ENCODE assay signal across 8 mouse cellular contexts in genomic region chr5:32736770-32737169, GRCm38 (mm10). TPM values are rescaled to one million over a fixed set of nuclear protein-coding genes. Genes with fewer than 3 reads are reported as not detected.
DNase-seq lines count a peak whose midpoint lies in the region; ATAC-seq and TF ChIP-seq lines count a peak whose summit lies in the region.
"Not testable (repeated sequence)": the region's sequence is repeated elsewhere in the genome, so short reads cannot be mapped to it uniquely, and the experiment has no call there.

No protein-coding gene starts in this region.

- not testable (repeated sequence) for H3K27ac ChIP-seq in heart, embryonic 14.5 days (replicated peaks in 1 of 2; ENCODE audit: control insufficient read depth in 1 of 2, insufficient read depth in 1 of 2, low read depth in 2 of 2, low read length in 2 of 2); intestine, embryonic 14.5 days (ENCODE audit: low read depth); limb, embryonic 13.5 days; liver, embryonic 16.5 days (ENCODE audit: low read length); midbrain, embryonic 14.5 days (replicated peaks; ENCODE audit: low read depth, low read length)
- peak overlapping the region; percentile 96 for H3K27ac ChIP-seq in small intestine, adult 2 months (ENCODE audit: insufficient read depth, low read depth, low read length)

- 0 out of 2 replicates have a peak, but pooled peaks have one; percentile 10 for ATAC-seq in common myeloid progenitor, adult 5-6 weeks (replicated peaks; ENCODE audit: low read depth, poor library complexity, severe bottlenecking)
- ATAC-seq in erythroid progenitor cell, adult 5-6 weeks (replicated peaks; ENCODE audit: low FRiP score, poor library complexity, severe bottlenecking): peak; percentile 20
- peak; percentile 13; the same call in 1 of the 2 replicates for ATAC-seq in heart, embryonic 14.5 days (ENCODE audit: insufficient number of reproducible peaks, insufficient read depth, low FRiP score, low read depth)
- 0 out of 2 replicates have a peak, but pooled peaks have one; percentile 41 for ATAC-seq in intestine, embryonic 14.5 days (replicated peaks; ENCODE audit: low FRiP score, low TSS enrichment, low read depth)
- peak; percentile 52; the same call in 1 of the 2 replicates for ATAC-seq in limb, embryonic 13.5 days (ENCODE audit: low FRiP score, low read depth)
- peak; percentile 8; the same call in 1 of the 2 replicates for ATAC-seq in liver, embryonic 16.5 days (ENCODE audit: low read depth)
- ATAC-seq in midbrain, embryonic 14.5 days (ENCODE audit: low FRiP score, low TSS enrichment): peak; percentile 68; the same call in 1 of the 2 replicates

- H3K4me1 ChIP-seq in heart, embryonic 14.5 days (ENCODE audit: control insufficient read depth in 2 of 2, insufficient read depth in 2 of 2, low read length in 2 of 2); intestine, embryonic 14.5 days (replicated peaks; ENCODE audit: control insufficient read depth, insufficient read depth, low read length); limb, embryonic 13.5 days; liver, embryonic 16.5 days (ENCODE audit: control insufficient read depth, low read depth, low read length); midbrain, embryonic 14.5 days (ENCODE audit: control insufficient read depth, insufficient read depth, low read length): not testable (repeated sequence)
- peaks cover 51% of the 10 kb centered on the region for H3K4me1 ChIP-seq in small intestine, adult 2 months (ENCODE audit: control insufficient read depth, insufficient read depth, insufficient read length, low read length)

- H3K4me2 ChIP-seq in heart, embryonic 14.5 days (ENCODE audit: low read length); intestine, embryonic 14.5 days (ENCODE audit: low read length); limb, embryonic 13.5 days (replicated peaks); liver, embryonic 16.5 days (ENCODE audit: low read depth, low read length); midbrain, embryonic 14.5 days (ENCODE audit: low read length): not testable (repeated sequence)

- TF ChIP-seq POLR2A in small intestine, adult 2 months (IDR thresholded peaks at IDR 0.05; ENCODE audit: low read depth, low read length): not testable (repeated sequence)

- H3K36me3 ChIP-seq in heart, embryonic 14.5 days (ENCODE audit: control insufficient read depth, insufficient read depth, low read length): peaks cover 24% of the 10 kb centered on the region
- peaks cover 14% of the 10 kb centered on the region for H3K36me3 ChIP-seq in intestine, embryonic 14.5 days (ENCODE audit: control insufficient read depth, insufficient read depth, low read length)
- H3K36me3 ChIP-seq in limb, embryonic 13.5 days: peaks cover 22% of the 10 kb centered on the region
- H3K36me3 ChIP-seq in liver, embryonic 16.5 days (ENCODE audit: control insufficient read depth, insufficient read depth): not testable (repeated sequence)
- peaks cover 13% of the 10 kb centered on the region; the same call in 1 of the 2 replicates for H3K36me3 ChIP-seq in midbrain, embryonic 14.5 days (ENCODE audit: control insufficient read depth, insufficient read depth, low read length)
- peaks cover 34% of the 10 kb centered on the region for H3K36me3 ChIP-seq in small intestine, adult 2 months (ENCODE audit: control insufficient read depth, insufficient read depth, low read length)

- WGBS in heart, embryonic 14.5 days: 87% methylated on average over 3 of the region's 3 CpGs
- 87% methylated on average over 3 of the region's 3 CpGs for WGBS in intestine, embryonic 14.5 days
- WGBS in limb, embryonic 13.5 days: 91% methylated on average over 3 of the region's 3 CpGs
- WGBS in liver, embryonic 16.5 days (ENCODE audit: insufficient replicate concordance): 60% methylated on average over 3 of the region's 3 CpGs
- WGBS in midbrain, embryonic 14.5 days: 98% methylated on average over 3 of the region's 3 CpGs
- WGBS in small intestine, adult 2 months: 62% methylated on average over 3 of the region's 3 CpGs

- H3K4me3 ChIP-seq in heart, embryonic 14.5 days (ENCODE audit: control insufficient read depth in 1 of 2, insufficient read depth in 1 of 2, low read depth in 1 of 2, low read length in 2 of 2); intestine, embryonic 14.5 days (ENCODE audit: low read depth, low read length); limb, embryonic 13.5 days; liver, embryonic 16.5 days (ENCODE audit: low read depth, low read length); midbrain, embryonic 14.5 days (replicated peaks; ENCODE audit: low read depth, low read length): not testable (repeated sequence)
- 0 out of 2 replicates have a peak overlapping the region, but pooled peaks have one; percentile 8 for H3K4me3 ChIP-seq in small intestine, adult 2 months (ENCODE audit: low read depth, low read length)

- not testable (repeated sequence) for DNase-seq in intestine, embryonic 14.5 days (ENCODE audit: low spot score); midbrain, embryonic 14.5 days

- not testable (repeated sequence) for H3K9me3 ChIP-seq in heart, embryonic 14.5 days (ENCODE audit: control insufficient read depth, low read length); intestine, embryonic 14.5 days (ENCODE audit: control insufficient read depth, low read length); limb, embryonic 13.5 days; liver, embryonic 16.5 days (replicated peaks; ENCODE audit: control insufficient read depth, low read length); midbrain, embryonic 14.5 days (ENCODE audit: control insufficient read depth, low read length)

- H3K9ac ChIP-seq in heart, embryonic 14.5 days (ENCODE audit: low read length); intestine, embryonic 14.5 days (ENCODE audit: low read length); limb, embryonic 13.5 days; liver, embryonic 16.5 days (ENCODE audit: low read depth, low read length); midbrain, embryonic 14.5 days (replicated peaks; ENCODE audit: low read length): not testable (repeated sequence)

- not testable (repeated sequence) for H3K27me3 ChIP-seq in heart, embryonic 14.5 days (ENCODE audit: control insufficient read depth, insufficient read depth, low read length); intestine, embryonic 14.5 days (replicated peaks; ENCODE audit: control insufficient read depth, insufficient read depth, low read length); limb, embryonic 13.5 days; liver, embryonic 16.5 days (ENCODE audit: control insufficient read depth, insufficient read depth, low read depth, low read length); midbrain, embryonic 14.5 days (ENCODE audit: control insufficient read depth, insufficient read depth, low read length); small intestine, adult 2 months (ENCODE audit: control insufficient read depth, insufficient read depth, low read length)

- not testable (repeated sequence) for TF ChIP-seq CTCF in small intestine, adult 2 months (IDR thresholded peaks at IDR 0.05; ENCODE audit: extremely low read depth, insufficient read length, insufficient replicate concordance, low read depth, low read length)

RNA-seq across cellular contexts. Expression of gene Pisd, which starts 48.7 kb away (rescaled TPM):
- 26.5 and 31.6 TPM in 2 replicates for total RNA-seq in common myeloid progenitor, adult 5-6 weeks (2017)
- 6.5 and 8.4 TPM in 2 replicates for total RNA-seq in erythroid progenitor cell, adult 5-6 weeks (2015; ENCODE audit: low replicate concordance)
- total RNA-seq in erythroid progenitor cell, adult 5-6 weeks (2017; ENCODE audit: low replicate concordance): 5.1 and 6.5 TPM in 2 replicates
- 49.2 TPM in 2 replicates for polyA plus RNA-seq in heart, embryonic 14.5 days (2014; fragmentation: Nextera tagmentation; extraction: Ambion mirVana)
- 93.8 and 96.4 TPM in 2 replicates for polyA plus RNA-seq in intestine, embryonic 14.5 days (2014; fragmentation: Nextera tagmentation; extraction: Ambion mirVana)
- 54.4 and 55.4 TPM in 2 replicates for polyA plus RNA-seq in limb, embryonic 13.5 days (2015; fragmentation: Nextera tagmentation; extraction: Ambion mirVana)
- 33.4 and 34.5 TPM in 2 replicates for polyA plus RNA-seq in liver, embryonic 16.5 days (2015; fragmentation: Nextera tagmentation; extraction: Ambion mirVana)
- polyA plus RNA-seq in midbrain, embryonic 14.5 days (2014; fragmentation: Nextera tagmentation; extraction: Ambion mirVana): 106 and 114 TPM in 2 replicates
- 62.1 and 222 TPM in 2 replicates for polyA plus RNA-seq in small intestine, adult 2 months (2012; rRNA removed)

Comparison
In these comparisons a context has a peak if more than half of its experiments do, and no peak if none do; other contexts are left out.
1. ATAC-seq: peak in every context shown above with its lines; median percentile 68 in midbrain, embryonic 14.5 days; 52 in limb, embryonic 13.5 days; 41 in intestine, embryonic 14.5 days; 20 in erythroid progenitor cell, adult 5-6 weeks; 13 in heart, embryonic 14.5 days; 10 in common myeloid progenitor, adult 5-6 weeks; 8 in liver, embryonic 16.5 days.